Mouse (Mus musculus) retina, postnatal 1 day (tissue): Measurements from ENCODE around the gene Hdac11.

Experiments
- DNase-seq: peaks from one replicate; pipeline ENCODE4 v3.0.0-alpha.2; 2012

The Hdac11 gene

GRCm38 (mm10) chr6:91137343-91137956 is 19.0 kb upstream of the Hdac11 start:
- no peak for DNase-seq

- peak; percentile 80 for DNase-seq
Observed at GRCm38 (mm10) chr6:91139846-91140245, 16.6 kb upstream of the Hdac11 start.

GRCm38 (mm10) chr6:91145056-91145455 is 11.4 kb upstream of the Hdac11 start:
- no peak for DNase-seq

GRCm38 (mm10) chr6:91145572-91145971 is 10.9 kb upstream of the Hdac11 start:
- no peak for DNase-seq

- peak; percentile 80 for DNase-seq
Observed at GRCm38 (mm10) chr6:91146443-91147151, 9.9 kb upstream of the Hdac11 start.

- peak; percentile 72 for DNase-seq
Observed at GRCm38 (mm10) chr6:91147152-91147770, 9.2 kb upstream of the Hdac11 start.

- DNase-seq = no peak
Observed at GRCm38 (mm10) chr6:91152892-91153548, 3.4 kb upstream of the Hdac11 start.

GRCm38 (mm10) chr6:91153549-91154064 is 2.9 kb upstream of the Hdac11 start:
- peak; percentile 87 for DNase-seq

- no peak for DNase-seq
Observed at GRCm38 (mm10) chr6:91154685-91155084, 1.8 kb upstream of the Hdac11 start.

GRCm38 (mm10) chr6:91155286-91155685 is 1.2 kb upstream of the Hdac11 start:
- no peak for DNase-seq

- peak; percentile 79 for DNase-seq
Observed at GRCm38 (mm10) chr6:91156062-91156461, 403 bp upstream of the Hdac11 start.

GRCm38 (mm10) chr6:91157237-91157570 is 739 bp downstream of the Hdac11 start:
- no peak for DNase-seq

GRCm38 (mm10) chr6:91159047-91159446 is 2.6 kb downstream of the Hdac11 start:
- DNase-seq = no peak

- peak; percentile 91 for DNase-seq
Observed at GRCm38 (mm10) chr6:91160399-91160798, 3.9 kb downstream of the Hdac11 start.

GRCm38 (mm10) chr6:91160976-91161375 is 4.5 kb downstream of the Hdac11 start:
- DNase-seq = no peak

- DNase-seq = no peak
Observed at GRCm38 (mm10) chr6:91161506-91162235, 5.2 kb downstream of the Hdac11 start.

GRCm38 (mm10) chr6:91162314-91162713 is 5.8 kb downstream of the Hdac11 start:
- DNase-seq = no peak

GRCm38 (mm10) chr6:91163195-91163911 is 6.9 kb downstream of the Hdac11 start:
- no peak for DNase-seq

- DNase-seq = no peak
Observed at GRCm38 (mm10) chr6:91164584-91164983, 8.1 kb downstream of the Hdac11 start.

- peak; percentile 84 for DNase-seq
Observed at GRCm38 (mm10) chr6:91165210-91165609, 8.7 kb downstream of the Hdac11 start.

GRCm38 (mm10) chr6:91167828-91168227 is 11.4 kb downstream of the Hdac11 start:
- no peak for DNase-seq

- no peak for DNase-seq
Observed at GRCm38 (mm10) chr6:91169129-91169528, 12.7 kb downstream of the Hdac11 start.
